Mouse (Mus musculus): ENCODE data around the gene Gm3269. TPM values are rescaled to one million over a fixed set of nuclear protein-coding genes. Genes with fewer than 3 reads are reported as not detected.
"Not testable (repeated sequence)": the region's sequence is repeated elsewhere in the genome, so short reads cannot be mapped to it uniquely, and the experiment has no call there.

The Gm3269 gene
- total RNA-seq (2021), result not detected
- long read RNA-seq, experiment 1, result 0 reads
- long read RNA-seq, experiment 2, result 0 reads

DNA sequence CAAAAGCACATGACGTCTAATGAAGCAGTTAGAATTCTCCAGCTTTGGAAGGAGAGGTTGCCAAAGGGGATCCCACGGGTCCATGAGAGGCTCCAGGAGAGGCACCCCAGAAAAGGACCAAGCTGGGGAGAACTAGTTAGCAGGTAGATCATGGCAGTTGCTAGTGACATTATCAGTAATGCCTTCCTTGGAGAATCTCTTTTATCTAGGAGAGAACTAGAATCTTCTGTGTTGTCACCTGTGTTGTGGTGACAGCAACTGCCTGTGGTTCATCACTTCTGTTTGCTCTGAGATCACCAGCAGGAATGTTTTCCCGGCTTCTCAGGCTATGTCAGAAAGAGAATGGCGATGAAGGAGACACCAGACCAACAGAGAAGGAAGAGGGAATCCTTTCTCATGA, at the start of gene Gm3269:
Gm3269 (plus strand) TSS at position 301 of the 400 bp plus-strand sequence.
- DNase-seq (ENCODE audit: low spot score in 2 of 2), result not testable (repeated sequence)

DNA sequence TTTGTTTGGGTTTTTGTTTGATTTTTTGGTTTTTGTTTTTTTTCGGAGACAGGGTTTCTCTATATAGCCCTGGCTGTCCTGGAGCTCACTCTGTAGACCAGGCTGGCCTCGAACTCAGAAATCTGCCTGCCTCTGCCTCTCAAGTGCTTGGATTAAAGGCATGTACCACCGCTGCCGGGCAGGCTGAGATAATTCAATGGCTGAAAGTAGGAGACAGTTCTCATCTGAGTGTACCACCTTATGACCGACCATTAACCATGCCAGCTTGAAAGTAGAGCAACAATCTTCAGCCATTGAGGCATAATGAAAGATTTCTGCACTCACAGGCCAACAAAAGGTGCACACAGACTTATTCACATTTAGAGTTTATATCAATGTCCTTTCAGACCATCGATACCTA, 31.5 kb upstream of the Gm3269 start:
- DNase-seq (ENCODE audit: low spot score in 2 of 2), result peak in 1 of 2 experiments; percentile 19

DNA sequence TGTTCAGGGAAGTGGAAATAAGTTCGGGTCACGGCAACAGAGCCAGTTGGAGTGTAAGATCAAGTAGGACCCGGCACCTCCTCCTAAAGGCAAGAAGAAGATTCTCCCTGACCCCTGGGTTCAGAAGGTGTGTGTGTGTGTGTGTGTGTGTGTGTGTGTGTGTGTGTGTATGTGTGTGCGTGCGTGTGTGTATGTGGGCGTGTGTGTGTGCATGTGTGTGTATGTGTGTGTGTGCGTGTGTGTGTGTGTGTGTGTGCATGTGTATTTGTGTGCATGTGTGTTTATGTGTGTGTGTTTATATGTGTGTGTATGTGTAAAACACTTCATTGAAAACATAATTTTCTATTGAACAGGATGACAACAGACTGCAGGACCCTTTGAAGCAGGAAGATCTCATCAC, 16.0 kb upstream of the Gm3269 start:
- not testable (repeated sequence) for DNase-seq (ENCODE audit: low spot score in 2 of 2)

DNA sequence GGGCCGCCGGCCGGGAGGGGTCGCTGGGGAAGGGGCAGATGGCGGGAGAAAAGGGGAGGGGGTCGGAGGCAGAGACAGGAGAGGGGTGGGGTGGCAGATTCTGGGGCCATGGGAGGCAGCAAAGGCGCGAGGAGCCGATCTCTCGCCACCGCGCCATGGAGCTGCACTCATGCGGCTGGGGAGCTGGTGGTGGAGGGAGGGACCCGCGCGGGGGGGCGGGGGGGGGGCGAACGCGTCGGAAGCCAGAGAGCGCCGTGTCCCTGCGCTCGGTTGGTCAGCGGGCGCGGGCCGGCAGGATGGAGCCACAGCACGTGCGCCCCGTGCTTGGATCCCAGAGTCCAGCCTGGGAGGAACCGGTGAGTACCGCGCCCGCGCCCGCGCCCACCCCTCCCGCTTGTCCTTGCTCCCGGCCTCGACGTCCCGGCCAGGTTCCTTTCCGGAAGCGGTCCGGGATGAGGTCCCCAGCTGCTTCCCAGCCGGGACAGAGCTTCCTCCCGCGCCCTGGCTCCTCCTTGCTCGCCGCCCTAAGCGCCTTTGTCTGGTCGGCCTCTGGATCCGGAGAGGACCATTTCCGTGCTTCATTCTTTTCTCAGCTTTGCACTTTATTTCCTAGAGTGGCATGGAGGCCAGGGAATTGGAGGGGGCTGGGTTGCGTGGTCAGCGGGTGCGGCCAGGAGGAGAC, 17.5 kb downstream of the Gm3269 start, which contains the start of gene Gm3264:
Gm3264 (plus strand) TSS at position 278 of the 682 bp plus-strand sequence.
- DNase-seq (ENCODE audit: low spot score in 2 of 2), result peak in 1 of 2 experiments; percentile 1

DNA sequence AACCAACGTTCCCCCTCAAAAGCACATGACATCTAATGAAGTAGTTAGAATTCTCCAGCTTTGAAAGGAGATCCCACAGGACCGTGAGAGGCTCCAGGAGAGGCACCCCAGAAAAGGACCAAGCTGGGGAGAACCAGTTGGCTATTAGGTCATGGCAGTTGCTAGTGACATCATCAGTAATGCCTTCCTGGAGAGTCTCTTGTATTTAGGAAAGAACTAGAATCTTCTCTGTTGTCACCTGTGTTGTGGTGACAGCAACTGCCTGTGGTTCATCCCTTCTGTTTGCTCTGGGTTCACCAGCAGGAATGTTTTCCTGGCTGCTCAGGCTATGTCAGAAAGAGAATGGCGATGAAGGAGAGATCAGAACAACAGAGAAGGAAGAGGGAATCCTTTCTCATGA, 54.2 kb downstream of the Gm3269 start, which contains the start of gene Gm3278:
Gm3278 (plus strand) TSS at position 301 of the 400 bp plus-strand sequence.
- DNase-seq (ENCODE audit: low spot score in 2 of 2), result not testable (repeated sequence)

Other genes starting within 250 kb of the Gm3269 start
- gene Gm8159, start 205.8 kb upstream of the Gm3269 start, total RNA-seq (2021), result not detected
- gene Gm3239, start 173.9 kb upstream of the Gm3269 start, total RNA-seq (2021), result not detected
- not detected for gene Gm7876, start 128.9 kb upstream of the Gm3269 start, total RNA-seq (2021)
- gene Gm3252, start 111.3 kb upstream of the Gm3269 start, total RNA-seq (2021), result not detected
- gene Gm9602, start 61.8 kb upstream of the Gm3269 start, total RNA-seq (2021), result not detected
- gene Gm3264, start 17.5 kb downstream of the Gm3269 start, total RNA-seq (2021), result not detected
- gene Gm3278, start 54.3 kb downstream of the Gm3269 start, total RNA-seq (2021), result not detected
- not detected for gene Gm8297, start 145.8 kb downstream of the Gm3269 start, total RNA-seq (2021)
- not detected for gene Gm3298, start 177.8 kb downstream of the Gm3269 start, total RNA-seq (2021)
- gene 4930555G01Rik, start 212.5 kb downstream of the Gm3269 start, total RNA-seq (2021), result not detected
- gene Gm8281, start 232.9 kb downstream of the Gm3269 start, total RNA-seq (2021), result not detected